ENCODE assay signal across 8 mouse cellular contexts in the genomic region with DNA sequence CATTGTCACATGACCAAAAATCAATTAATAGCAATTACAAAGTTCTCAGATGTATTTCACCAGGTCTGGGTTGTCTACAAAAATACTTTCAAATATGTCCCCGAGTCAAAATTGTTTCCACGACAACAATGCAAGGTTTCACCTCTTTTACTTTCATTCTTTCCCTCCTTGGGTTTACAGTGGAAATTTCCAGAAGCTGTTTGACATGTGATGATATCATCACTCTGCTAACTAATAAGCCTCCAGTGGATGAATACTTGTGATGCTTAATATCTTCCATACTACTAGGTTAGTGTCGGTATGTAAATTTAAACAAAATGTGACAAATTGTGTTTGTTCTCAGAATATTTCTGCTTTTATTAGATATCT. TPM values are rescaled to one million over a fixed set of nuclear protein-coding genes. Genes with fewer than 3 reads are reported as not detected.
DNase-seq lines count a peak whose midpoint lies in the region; ATAC-seq and TF ChIP-seq lines count a peak whose summit lies in the region.

No protein-coding gene starts in this region.

- H3K4me3 ChIP-seq in lung, embryonic 14.5 days (ENCODE audit: low read depth, low read length): peak overlapping the region; percentile 53
- peak overlapping the region; percentile 56 for H3K4me3 ChIP-seq in embryonic facial prominence, embryonic 14.5 days (ENCODE audit: low read depth, low read length)
- peak overlapping the region; percentile 52 for H3K4me3 ChIP-seq in limb, embryonic 11.5 days (ENCODE audit: low read depth, low read length)
- peak overlapping the region; percentile 59 for H3K4me3 ChIP-seq in olfactory bulb, adult 2 months (ENCODE audit: insufficient read depth, low read depth, low read length)

- H3K9ac ChIP-seq in lung, embryonic 14.5 days: no peak overlapping the region
- H3K9ac ChIP-seq in embryonic facial prominence, embryonic 14.5 days (ENCODE audit: low read depth, low read length): 0 out of 2 replicates have a peak overlapping the region, but pooled peaks have one; percentile 66
- H3K9ac ChIP-seq in limb, embryonic 11.5 days (ENCODE audit: low read length): no peak overlapping the region; the same call in 1 of the 2 replicates

- H3K4me1 ChIP-seq in lung, embryonic 14.5 days (ENCODE audit: insufficient read depth): no peaks in the 10 kb centered on the region
- H3K4me1 ChIP-seq in embryonic facial prominence, embryonic 14.5 days (ENCODE audit: control insufficient read depth, insufficient read depth, low read length): peaks cover 10% of the 10 kb centered on the region; the same call in 1 of the 2 replicates
- H3K4me1 ChIP-seq in limb, embryonic 11.5 days (ENCODE audit: control insufficient read depth, insufficient read depth, low read length): 0 out of 2 replicates have a peak, but pooled peaks cover 3% of the 10 kb centered on the region
- peaks cover 8% of the 10 kb centered on the region for H3K4me1 ChIP-seq in olfactory bulb, adult 2 months (ENCODE audit: control insufficient read depth, insufficient read depth, low read length)

- H3K9me3 ChIP-seq in lung, embryonic 14.5 days (ENCODE audit: low read depth, low read length): no peaks in the 10 kb centered on the region
- no peaks in the 10 kb centered on the region for H3K9me3 ChIP-seq in embryonic facial prominence, embryonic 14.5 days (ENCODE audit: control insufficient read depth, low read length)
- H3K9me3 ChIP-seq in limb, embryonic 11.5 days (ENCODE audit: control insufficient read depth, low read length): no peaks in the 10 kb centered on the region

- no peak for TF ChIP-seq POLR2A in olfactory bulb, adult 2 months (IDR thresholded peaks at IDR 0.05; ENCODE audit: insufficient read depth, low read depth, low read length)

- no peak for TF ChIP-seq CTCF in lung, embryonic 14.5 days (IDR thresholded peaks at IDR 0.05; ENCODE audit: low read depth)
- TF ChIP-seq CTCF in olfactory bulb, adult 2 months (IDR thresholded peaks at IDR 0.05; ENCODE audit: insufficient read depth, low read depth, low read length): no peak

- ATAC-seq in lung, embryonic 14.5 days (ENCODE audit: insufficient read depth): no peak
- ATAC-seq in embryonic facial prominence, embryonic 14.5 days (ENCODE audit: low read depth): no peak
- 0 out of 2 replicates have a peak, but pooled peaks have one; percentile 1 for ATAC-seq in limb, embryonic 11.5 days (ENCODE audit: insufficient number of reproducible peaks, low FRiP score, low TSS enrichment, low read depth)

- H3K27ac ChIP-seq in lung, embryonic 14.5 days (ENCODE audit: low read depth): no peak overlapping the region
- H3K27ac ChIP-seq in embryonic facial prominence, embryonic 14.5 days (replicated peaks; ENCODE audit: low read depth, low read length): no peak overlapping the region
- H3K27ac ChIP-seq in limb, embryonic 11.5 days (replicated peaks; ENCODE audit: low read depth, low read length): no peak overlapping the region
- no peak overlapping the region for H3K27ac ChIP-seq in olfactory bulb, adult 2 months (ENCODE audit: insufficient read depth, low read depth, low read length)

- no peaks in the 10 kb centered on the region for H3K36me3 ChIP-seq in lung, embryonic 14.5 days (ENCODE audit: insufficient read depth)
- no peaks in the 10 kb centered on the region for H3K36me3 ChIP-seq in embryonic facial prominence, embryonic 14.5 days (ENCODE audit: control insufficient read depth, insufficient read depth, low read length)
- H3K36me3 ChIP-seq in limb, embryonic 11.5 days (ENCODE audit: control insufficient read depth, insufficient read depth, low read length): no peaks in the 10 kb centered on the region

- 64% methylated on average over 3 of the region's 3 CpGs for WGBS in lung, embryonic 14.5 days
- WGBS in embryonic facial prominence, embryonic 14.5 days: 65% methylated on average over 3 of the region's 3 CpGs
- WGBS in limb, embryonic 11.5 days: 76% methylated on average over 3 of the region's 3 CpGs
- 56% methylated on average over 3 of the region's 3 CpGs for WGBS in olfactory bulb, adult 2 months

- H3K27me3 ChIP-seq in lung, embryonic 14.5 days (ENCODE audit: insufficient read depth, low read length): peaks cover 14% of the 10 kb centered on the region; the same call in 1 of the 2 replicates
- H3K27me3 ChIP-seq in embryonic facial prominence, embryonic 14.5 days (replicated peaks; ENCODE audit: control insufficient read depth, insufficient read depth, low read length): 0 out of 2 replicates have a peak, but pooled peaks cover 6% of the 10 kb centered on the region
- peaks cover 8% of the 10 kb centered on the region; the same call in 1 of the 2 replicates for H3K27me3 ChIP-seq in limb, embryonic 11.5 days (ENCODE audit: control insufficient read depth, insufficient read depth, low read length)

- H3K4me2 ChIP-seq in lung, embryonic 14.5 days: peak overlapping the region; percentile 92
- peak overlapping the region; percentile 97 for H3K4me2 ChIP-seq in embryonic facial prominence, embryonic 14.5 days (ENCODE audit: low read depth, low read length)
- peak overlapping the region; percentile 94 for H3K4me2 ChIP-seq in limb, embryonic 11.5 days (ENCODE audit: low read depth, severe bottlenecking)

- DNase-seq in lung, embryonic 14.5 days: peak; percentile 15
- DNase-seq in lung, postnatal 14 days: no peak
- DNase-seq in embryonic facial prominence, embryonic 14.5 days (ENCODE audit: low spot score): no peak
- no peak for DNase-seq in limb, embryonic 11.5 days (ENCODE audit: low spot score)
- no peak for DNase-seq in spleen, postnatal 10 days (ENCODE audit: low spot score in 2 of 2)
- no peak for DNase-seq in cerebellum, adult 18-20 months
- no peak for DNase-seq in cerebellum, postnatal 36 days

RNA-seq across cellular contexts. Expression of a gene that starts 0.3 kb away (rescaled TPM):
- 2.3 and 3.9 TPM in 2 replicates for polyA plus RNA-seq in lung, embryonic 14.5 days (2014; fragmentation: Nextera tagmentation; extraction: Ambion mirVana)
- polyA plus RNA-seq in embryonic facial prominence, embryonic 14.5 days (2014; fragmentation: Nextera tagmentation; extraction: Ambion mirVana): 2.6 and 3.0 TPM in 2 replicates
- polyA plus RNA-seq in limb, embryonic 11.5 days (2014; fragmentation: Nextera tagmentation; extraction: Ambion mirVana): 0.68 and 0.96 TPM in 2 replicates
- polyA plus RNA-seq in olfactory bulb, adult 2 months (2012; ENCODE audit: insufficient read depth, insufficient read length, low replicate concordance, missing spikeins): not detected in 2 replicates

RNA-seq across cellular contexts. Expression of a gene that starts 17.6 kb away (rescaled TPM):
- polyA plus RNA-seq in lung, embryonic 14.5 days (2014; fragmentation: Nextera tagmentation; extraction: Ambion mirVana): 5.7 and 5.8 TPM in 2 replicates
- polyA plus RNA-seq in embryonic facial prominence, embryonic 14.5 days (2014; fragmentation: Nextera tagmentation; extraction: Ambion mirVana): 7.8 and 11.0 TPM in 2 replicates
- polyA plus RNA-seq in limb, embryonic 11.5 days (2014; fragmentation: Nextera tagmentation; extraction: Ambion mirVana): 5.2 and 5.8 TPM in 2 replicates
- polyA plus RNA-seq in olfactory bulb, adult 2 months (2012; ENCODE audit: insufficient read depth, insufficient read length, low replicate concordance, missing spikeins): not detected in 2 replicates

RNA-seq across cellular contexts. Expression of a gene that starts 33.4 kb away (rescaled TPM):
- polyA plus RNA-seq in lung, embryonic 14.5 days (2014; fragmentation: Nextera tagmentation; extraction: Ambion mirVana): 18.0 and 18.6 TPM in 2 replicates
- polyA plus RNA-seq in embryonic facial prominence, embryonic 14.5 days (2014; fragmentation: Nextera tagmentation; extraction: Ambion mirVana): 15.6 and 16.2 TPM in 2 replicates
- polyA plus RNA-seq in limb, embryonic 11.5 days (2014; fragmentation: Nextera tagmentation; extraction: Ambion mirVana): 19.2 and 19.7 TPM in 2 replicates
- polyA plus RNA-seq in olfactory bulb, adult 2 months (2012; ENCODE audit: insufficient read depth, insufficient read length, low replicate concordance, missing spikeins): not detected in 2 replicates
